Mouse (Mus musculus) liver, postnatal 0 days (tissue): ENCODE results near the gene Cpa5.

ENCODE experiments used
- CTCF ChIP-seq: sonication (generic); IDR thresholded peaks from 2 replicates; pipeline ENCODE4 v1.5.1; 2016; ENCODE audit warnings: antibody characterized with exemption, low read depth
- EP300 ChIP-seq: IDR thresholded peaks from 2 replicates; pipeline ENCODE4 v1.6.1; 2016; ENCODE audit warnings: antibody characterized with exemption, low read depth, mild to moderate bottlenecking

DNA sequence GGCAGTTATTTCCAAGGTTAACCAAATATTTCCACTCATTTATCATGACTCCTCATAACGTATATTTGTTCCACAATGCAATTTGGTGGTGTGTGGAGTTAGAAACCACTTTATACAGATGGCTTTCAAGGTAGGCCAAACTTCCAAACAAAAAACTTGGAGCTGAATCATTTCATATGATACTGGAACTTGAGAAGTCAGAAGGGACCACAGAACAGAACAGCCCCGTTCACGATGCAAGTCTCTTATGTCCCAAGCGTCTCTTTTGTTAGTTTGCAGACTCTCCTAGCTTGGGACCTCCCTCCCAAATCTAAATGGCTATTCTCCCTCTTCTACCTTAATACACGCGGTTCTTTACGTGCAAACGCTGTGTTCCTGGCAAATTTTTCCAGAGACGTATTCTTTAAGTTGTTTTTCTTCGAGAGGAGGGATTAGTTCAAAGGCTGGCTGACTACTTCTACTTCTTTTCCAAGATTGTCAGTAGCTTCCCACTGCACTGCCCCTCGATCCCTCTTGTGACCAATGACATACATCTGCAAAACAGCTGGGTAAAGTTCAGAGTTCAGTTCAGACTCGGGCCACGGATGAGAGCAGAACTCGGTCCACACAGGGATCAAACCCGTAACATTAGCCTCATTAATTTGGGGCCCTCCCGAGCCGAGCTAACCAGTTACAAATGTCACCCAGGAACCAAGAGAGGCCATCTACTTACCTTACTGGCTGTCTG lies 34.2 kb upstream of the Cpa5 start:
- TF ChIP-seq CTCF, result no peak
- no peak for TF ChIP-seq EP300
